Mouse (Mus musculus): Measurements from ENCODE around the gene Zbtb25. TPM values are rescaled to one million over a fixed set of nuclear protein-coding genes. Genes with fewer than 3 reads are reported as not detected.

The Zbtb25 gene
- total RNA-seq, 2 experiments from 2014 or later: 17.6 to 23.6 TPM

DNA sequence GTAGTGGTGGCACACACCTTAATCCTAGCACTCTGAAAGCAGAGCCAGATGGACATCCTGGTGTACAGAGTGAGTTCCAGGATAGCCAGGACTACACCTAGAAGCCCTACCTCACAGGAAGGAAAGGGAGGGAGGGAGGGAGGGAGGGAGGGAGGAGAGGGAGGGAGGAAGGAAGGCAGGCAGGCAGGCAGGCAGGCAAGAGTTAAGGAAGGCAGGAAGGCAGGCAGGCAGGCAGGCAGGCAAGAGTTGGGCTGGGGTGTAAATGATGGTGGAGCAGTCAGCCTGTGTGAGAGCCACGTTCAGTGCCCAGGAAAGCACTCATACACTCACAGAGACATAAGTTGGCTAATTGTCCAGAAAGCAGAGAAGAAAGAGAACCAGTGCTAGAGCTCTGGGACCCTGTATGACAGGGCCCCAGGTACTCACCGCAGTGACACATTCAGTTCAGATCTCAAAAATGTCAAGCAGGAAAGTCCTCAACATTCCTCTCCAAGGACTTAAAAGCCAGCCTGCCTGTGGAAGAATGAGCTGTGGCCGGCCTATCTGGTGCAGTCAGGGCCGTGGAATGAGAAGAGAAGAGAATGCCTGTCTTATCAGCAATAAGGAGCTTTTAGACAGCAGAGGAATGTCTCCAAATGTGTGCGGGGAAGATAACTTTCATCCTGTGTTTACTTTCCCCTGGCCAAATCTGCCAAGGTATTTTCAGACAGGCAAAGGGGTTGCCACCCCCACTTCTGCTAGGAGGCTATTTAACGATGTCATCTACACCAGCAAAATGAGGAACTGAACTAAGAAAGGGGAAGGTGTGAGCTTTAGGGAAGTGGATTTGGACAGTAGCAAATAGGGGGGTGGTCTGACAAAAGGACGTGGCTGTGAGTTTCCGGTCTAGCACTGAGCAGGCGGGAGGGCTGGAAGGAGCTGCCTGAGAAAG lies 50.9 kb downstream of the Zbtb25 start:
- H3K27ac ChIP-seq: peak overlapping the region; percentile 46; the same call in 1 of the 2 replicates
- no peak for TF ChIP-seq CTCF (conservative IDR thresholded peaks at IDR 0.05)
- DNase-seq (ENCODE audit: low spot score in 2 of 2): no peak
- no peak overlapping the region for H3K4me3 ChIP-seq

DNA sequence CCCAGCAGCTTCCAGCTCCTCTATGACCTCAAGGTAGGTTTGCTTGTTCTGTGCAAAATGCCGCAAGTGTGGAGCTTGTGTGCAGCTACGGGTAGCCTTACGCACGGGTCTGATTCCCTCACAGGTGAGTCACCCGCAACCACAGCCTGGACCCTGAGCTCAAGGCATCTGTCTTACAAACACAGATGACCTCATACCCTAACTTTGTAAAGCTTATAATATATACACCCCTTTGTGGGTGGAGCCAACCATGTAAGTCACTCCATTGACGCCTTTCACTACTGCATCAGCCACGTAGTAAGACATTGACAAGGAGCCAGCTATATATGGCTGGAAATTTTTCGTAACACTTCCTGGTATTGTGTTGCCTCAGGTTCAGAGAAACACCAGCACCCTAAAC lies 57.5 kb downstream of the Zbtb25 start:
- H3K27ac ChIP-seq: peak overlapping the region; percentile 32; the same call in 1 of the 2 replicates
- DNase-seq (ENCODE audit: low spot score in 2 of 2): no peak
- no peak overlapping the region for H3K4me3 ChIP-seq
- no peak for TF ChIP-seq CTCF (conservative IDR thresholded peaks at IDR 0.05)

- peak overlapping the region; percentile 32; the same call in 1 of the 2 replicates for H3K27ac ChIP-seq
- no peak for DNase-seq (ENCODE audit: low spot score in 2 of 2)
- no peak overlapping the region for H3K4me3 ChIP-seq
- no peak for TF ChIP-seq CTCF (conservative IDR thresholded peaks at IDR 0.05)
Measured at GRCm38 (mm10) chr12:76311227-76311626, 58.2 kb downstream of the Zbtb25 start.

- no peak for TF ChIP-seq CTCF (conservative IDR thresholded peaks at IDR 0.05)
- Histone ChIP-seq H3K27ac (no peak overlapping the region), H3K4me3 (no peak overlapping the region)
- DNase-seq (ENCODE audit: low spot score in 2 of 2): no peak
Measured at GRCm38 (mm10) chr12:76310633-76311032, 58.8 kb downstream of the Zbtb25 start.

GRCm38 (mm10) chr12:76310007-76310406 lies 59.4 kb downstream of the Zbtb25 start:
- no peak overlapping the region for H3K27ac ChIP-seq
- TF ChIP-seq CTCF (conservative IDR thresholded peaks at IDR 0.05): no peak
- DNase-seq (ENCODE audit: low spot score in 2 of 2): no peak

GRCm38 (mm10) chr12:76308436-76308835 lies 61.0 kb downstream of the Zbtb25 start:
- peak overlapping the region; percentile 72 for H3K27ac ChIP-seq
- no peak for DNase-seq (ENCODE audit: low spot score in 2 of 2)
- TF ChIP-seq CTCF (conservative IDR thresholded peaks at IDR 0.05): no peak
- no peak overlapping the region for H3K4me3 ChIP-seq

More at GRCm38 (mm10) chr12:76310007-76310406, 59.4 kb downstream of the Zbtb25 start:
- no peak overlapping the region for H3K4me3 ChIP-seq

DNA sequence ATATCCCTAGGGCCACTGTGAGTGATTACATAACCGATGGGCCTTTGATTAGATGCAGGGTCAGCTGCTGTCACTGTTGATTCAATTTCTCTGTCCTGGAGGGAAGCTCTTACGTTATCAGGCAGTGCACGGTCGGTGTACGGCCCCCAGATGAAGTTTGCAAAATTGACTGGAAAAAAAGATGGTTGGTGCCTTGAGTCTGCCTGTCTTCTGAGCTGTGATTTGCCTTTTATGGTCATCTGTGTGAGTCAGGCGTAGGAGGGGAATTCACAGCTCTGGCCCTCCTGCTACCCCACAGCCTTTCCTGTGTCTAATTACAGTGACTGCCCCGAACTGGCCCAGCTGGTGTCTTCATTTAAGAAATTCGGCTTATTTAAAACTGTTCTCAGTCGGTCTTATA lies 61.4 kb downstream of the Zbtb25 start:
- Histone ChIP-seq H3K4me3 (no peak overlapping the region), H3K27ac (peak overlapping the region; percentile 72)
- TF ChIP-seq CTCF (conservative IDR thresholded peaks at IDR 0.05): no peak
- peak in 1 of 2 experiments; percentile 52 for DNase-seq (ENCODE audit: low spot score in 2 of 2)

DNA sequence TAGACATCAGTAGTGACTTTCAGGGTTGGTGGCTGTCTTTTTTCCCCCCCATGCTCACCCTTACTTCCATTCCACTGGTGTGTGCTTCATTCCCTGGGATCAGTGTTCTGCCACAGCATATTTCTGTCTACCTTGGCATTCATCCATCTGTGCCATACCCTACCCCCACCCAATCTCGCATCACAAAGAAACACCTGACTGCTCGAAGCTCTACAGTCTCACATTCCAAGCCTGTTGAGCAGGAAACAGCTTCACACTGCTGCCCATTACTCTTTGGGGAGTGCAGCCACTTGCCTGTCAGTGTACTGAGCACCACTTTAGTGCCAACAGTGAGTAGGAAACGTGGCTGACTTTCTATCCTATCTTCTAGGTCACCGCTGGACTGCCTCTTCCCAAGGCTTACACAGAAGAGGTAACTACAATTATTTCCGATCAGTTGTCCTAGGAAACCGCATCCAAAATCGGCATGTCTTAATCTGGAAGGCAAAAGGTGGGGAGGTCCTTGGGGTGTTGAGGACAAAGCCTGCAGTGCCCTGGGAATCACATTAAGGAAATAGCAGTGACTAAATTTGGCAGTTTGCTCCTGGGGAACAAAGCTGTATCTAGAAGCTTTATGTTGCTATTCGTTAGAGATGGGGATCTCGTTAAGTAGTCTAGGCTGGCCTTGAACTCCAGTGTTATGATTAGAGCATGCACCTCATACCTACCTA lies 62.4 kb downstream of the Zbtb25 start:
- Histone ChIP-seq H3K27ac (peak overlapping the region; percentile 72; the same call in 1 of the 2 replicates), H3K4me3 (no peak overlapping the region)
- DNase-seq (ENCODE audit: low spot score in 2 of 2): no peak
- TF ChIP-seq CTCF (conservative IDR thresholded peaks at IDR 0.05): no peak

DNA sequence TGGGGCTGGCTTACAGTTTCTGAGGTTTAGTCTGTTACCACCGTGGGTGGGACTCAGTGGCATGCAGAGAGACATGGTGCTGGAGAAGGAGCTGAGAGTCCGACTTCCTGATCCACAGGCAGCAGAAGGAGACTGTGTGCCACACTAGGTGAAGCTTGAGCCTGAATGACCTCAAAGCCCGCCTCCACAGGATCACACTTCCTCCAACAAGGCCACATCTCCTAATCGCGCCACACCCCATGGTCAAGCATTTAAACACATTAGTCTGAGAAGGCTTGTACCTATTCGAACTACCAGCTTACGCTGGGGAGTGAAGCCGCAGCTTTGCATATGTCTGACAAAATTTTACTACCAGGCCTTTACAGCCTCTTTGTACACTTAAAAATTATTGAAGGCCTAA lies 64.3 kb downstream of the Zbtb25 start:
- TF ChIP-seq CTCF (conservative IDR thresholded peaks at IDR 0.05): no peak
- Histone ChIP-seq H3K27ac (no peak overlapping the region), H3K4me3 (no peak overlapping the region)
- DNase-seq (ENCODE audit: low spot score in 2 of 2): no peak

- no peak for DNase-seq (ENCODE audit: low spot score in 2 of 2)
- Histone ChIP-seq H3K27ac (peak overlapping the region; percentile 46; the same call in 1 of the 2 replicates), H3K4me3 (no peak overlapping the region)
- TF ChIP-seq CTCF (conservative IDR thresholded peaks at IDR 0.05): no peak
Measured at GRCm38 (mm10) chr12:76304199-76304598, 65.2 kb downstream of the Zbtb25 start.

GRCm38 (mm10) chr12:76303474-76303873 lies 65.9 kb downstream of the Zbtb25 start:
- no peak for DNase-seq (ENCODE audit: low spot score in 2 of 2)
- H3K27ac ChIP-seq: peak overlapping the region; percentile 46; the same call in 1 of the 2 replicates
- no peak overlapping the region for H3K4me3 ChIP-seq
- TF ChIP-seq CTCF (conservative IDR thresholded peaks at IDR 0.05): no peak

GRCm38 (mm10) chr12:76300367-76300766 lies 69.0 kb downstream of the Zbtb25 start:
- no peak for TF ChIP-seq CTCF (conservative IDR thresholded peaks at IDR 0.05)
- Histone ChIP-seq H3K27ac (no peak overlapping the region; the same call in 1 of the 2 replicates), H3K4me3 (no peak overlapping the region)
- peak in 1 of 2 experiments; percentile 36 for DNase-seq (ENCODE audit: low spot score in 2 of 2)

- no peak overlapping the region for H3K27ac ChIP-seq
- no peak for DNase-seq (ENCODE audit: low spot score in 2 of 2)
- TF ChIP-seq CTCF (conservative IDR thresholded peaks at IDR 0.05): no peak
- H3K4me3 ChIP-seq: no peak overlapping the region
Measured at GRCm38 (mm10) chr12:76299361-76299906, 70.0 kb downstream of the Zbtb25 start.

All from layer of hippocampus, adult 2 months (tissue).